Mouse (Mus musculus): ENCODE results near the gene Gm17304.

The Gm17304 gene

DNA sequence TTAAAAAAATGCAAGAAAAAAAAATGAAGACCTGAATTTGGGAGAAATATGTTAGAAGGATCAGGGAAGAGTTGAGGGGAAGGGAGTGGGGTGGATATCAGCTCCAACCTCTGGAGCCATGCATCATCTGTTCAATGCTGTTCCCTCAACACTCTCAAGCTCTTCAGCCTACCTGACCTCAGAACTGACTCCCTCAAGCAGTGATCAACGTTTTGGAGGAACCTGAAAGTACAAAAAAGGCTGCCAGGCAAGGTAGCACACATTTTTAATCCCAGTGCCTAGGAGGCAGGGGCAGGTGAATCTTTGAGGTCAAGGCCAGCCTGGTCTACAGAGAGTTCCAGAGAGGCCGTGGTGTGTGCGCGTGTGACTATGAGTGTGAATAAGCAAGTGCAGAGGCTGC lies at the start of gene Gm17304:
TSS of gene Gm17304 (plus strand) at position 301 of the 400 bp plus-strand sequence.
- in situ Hi-C loops (cut with MboI, MseI): no loop called here

GRCm38 (mm10) chr5:106560631-106561498 lies 48.0 kb upstream of the Gm17304 start:
- in situ Hi-C loops (cut with MboI, MseI): no loop called here

GRCm38 (mm10) chr5:106561499-106561822 lies 47.4 kb upstream of the Gm17304 start:
- in situ Hi-C loops (cut with MboI, MseI): no loop called here

- in situ Hi-C loops (cut with MboI, MseI): loop anchor here (5.0 kb wide), 1 partner anchor 99 kb away; no protein-coding TSS in a partner anchor
These were observed 42.9 kb upstream of the Gm17304 start for GRCm38 (mm10) chr5:106566025-106566424.

DNA sequence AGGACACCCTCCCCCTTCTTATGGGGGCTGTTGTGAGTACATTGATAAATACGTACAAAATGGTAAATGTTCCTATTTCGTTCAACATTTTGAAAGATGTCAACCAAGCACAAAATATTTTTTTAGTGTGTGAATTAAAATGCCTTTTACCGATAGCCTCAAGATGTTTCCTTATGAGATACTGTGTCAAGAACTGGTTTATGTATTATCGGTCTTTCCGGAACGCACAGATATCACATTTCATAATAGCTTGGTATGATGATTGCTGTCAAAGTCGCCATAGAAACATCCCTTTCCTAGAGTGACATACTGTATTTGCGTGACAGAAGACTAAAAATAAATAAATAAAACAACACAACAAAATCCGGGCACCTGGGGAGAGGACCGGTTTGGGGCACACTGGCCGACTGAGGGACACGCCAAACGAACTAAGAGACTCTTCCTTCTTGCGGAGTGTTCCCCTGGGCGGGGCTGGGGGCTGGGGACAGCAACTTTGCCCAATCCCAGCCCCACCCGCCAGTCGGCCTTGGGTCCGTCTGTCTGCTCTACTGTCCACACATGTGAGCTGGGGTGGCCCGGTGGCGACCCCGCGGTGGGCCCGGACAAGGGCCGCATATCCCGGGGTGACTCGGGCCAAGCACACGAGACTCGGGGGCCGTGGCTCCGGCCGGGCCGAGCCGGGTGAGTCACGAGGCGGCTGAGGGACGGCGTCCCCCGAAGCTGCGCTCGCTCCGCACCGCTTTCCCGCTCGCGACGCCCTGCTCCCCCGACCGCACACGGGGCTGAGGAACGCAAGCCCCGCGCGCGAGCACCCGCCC lies 34.9 kb upstream of the Gm17304 start:
- in situ Hi-C loops (cut with MboI, MseI): no loop called here

DNA sequence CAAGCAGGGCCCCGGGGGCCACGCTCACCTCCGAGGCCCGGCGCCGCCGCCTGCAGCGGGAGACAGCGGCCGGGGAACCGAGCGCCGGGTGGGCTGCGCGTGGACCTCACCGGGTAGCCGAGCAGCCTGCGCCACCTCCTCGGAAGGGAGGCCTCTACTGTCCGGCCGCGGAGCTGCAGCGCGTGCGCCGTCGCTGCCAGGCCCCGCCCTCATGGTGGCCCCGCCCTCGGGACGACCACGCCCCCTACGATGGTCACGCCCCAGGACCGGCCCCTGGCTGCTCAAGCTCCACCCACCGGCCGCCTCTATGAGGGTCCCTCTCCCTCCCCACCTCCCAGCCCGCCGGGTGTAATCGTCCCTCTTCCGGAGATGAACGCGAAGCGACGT lies 34.3 kb upstream of the Gm17304 start:
- in situ Hi-C loops (cut with MboI, MseI): no loop called here

- in situ Hi-C loops (cut with MboI, MseI): no loop called here
These were observed 33.8 kb upstream of the Gm17304 start for GRCm38 (mm10) chr5:106575098-106575497.

GRCm38 (mm10) chr5:106577237-106577888 lies 31.5 kb upstream of the Gm17304 start:
- in situ Hi-C loops (cut with MboI, MseI): no loop called here

GRCm38 (mm10) chr5:106580943-106581342 lies 28.0 kb upstream of the Gm17304 start:
- in situ Hi-C loops (cut with MboI, MseI): no loop called here

- in situ Hi-C loops (cut with MboI, MseI): no loop called here
These were observed 19.9 kb upstream of the Gm17304 start for GRCm38 (mm10) chr5:106589006-106589405.

GRCm38 (mm10) chr5:106589670-106590069 lies 19.2 kb upstream of the Gm17304 start:
- in situ Hi-C loops (cut with MboI, MseI): no loop called here

- in situ Hi-C loops (cut with MboI, MseI): no loop called here
These were observed 18.2 kb upstream of the Gm17304 start for GRCm38 (mm10) chr5:106590686-106591085.

DNA sequence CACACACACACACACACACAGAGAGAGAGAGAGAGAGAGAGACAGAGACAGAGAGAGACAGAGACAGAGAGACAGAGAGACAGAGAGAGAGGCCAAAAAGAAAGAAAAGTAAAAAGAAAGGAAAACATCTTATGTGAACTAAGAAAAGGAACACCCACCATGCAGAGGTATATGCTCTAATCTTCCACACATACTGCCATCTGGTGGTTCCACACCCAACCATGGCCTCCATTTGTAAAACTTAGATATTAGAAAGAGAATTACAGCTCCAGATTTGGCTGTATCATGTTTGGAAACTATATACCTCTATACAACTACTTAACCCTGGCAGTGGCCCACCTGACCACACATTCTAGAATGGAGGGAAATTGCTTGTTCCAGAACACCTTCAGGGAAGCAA lies 14.5 kb upstream of the Gm17304 start:
- in situ Hi-C loops (cut with MboI, MseI): no loop called here

- in situ Hi-C loops (cut with MboI, MseI): no loop called here
These were observed 11.4 kb upstream of the Gm17304 start for GRCm38 (mm10) chr5:106597472-106597871.

DNA sequence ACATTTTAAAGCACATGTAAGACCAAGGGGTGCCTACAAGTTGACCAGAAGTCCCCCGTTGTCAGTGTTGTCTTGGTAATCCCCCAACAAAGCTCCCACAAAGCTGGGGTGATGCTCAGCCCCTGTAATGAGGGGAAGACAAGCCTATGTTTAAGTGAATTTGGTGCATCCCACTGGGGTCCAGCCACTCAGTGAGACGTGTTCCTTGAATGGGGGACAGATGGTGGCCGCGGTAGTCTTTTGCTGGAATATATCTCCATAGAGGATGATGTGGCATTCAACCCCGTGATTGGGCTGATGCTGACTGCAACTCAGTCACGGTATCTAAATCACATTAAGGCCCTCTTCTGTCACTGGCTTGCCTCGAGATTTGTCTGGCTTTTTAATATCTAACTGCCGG lies 9.4 kb upstream of the Gm17304 start:
- in situ Hi-C loops (cut with MboI, MseI): no loop called here

- in situ Hi-C loops (cut with MboI, MseI): no loop called here
These were observed 4.5 kb upstream of the Gm17304 start for GRCm38 (mm10) chr5:106604381-106604780.

GRCm38 (mm10) chr5:106605096-106605495 lies 3.8 kb upstream of the Gm17304 start:
- in situ Hi-C loops (cut with MboI, MseI): no loop called here

GRCm38 (mm10) chr5:106607081-106607480 lies 1.8 kb upstream of the Gm17304 start:
- in situ Hi-C loops (cut with MboI, MseI): no loop called here

- in situ Hi-C loops (cut with MboI, MseI): no loop called here
These were observed 3.3 kb downstream of the Gm17304 start for GRCm38 (mm10) chr5:106612151-106612550.

DNA sequence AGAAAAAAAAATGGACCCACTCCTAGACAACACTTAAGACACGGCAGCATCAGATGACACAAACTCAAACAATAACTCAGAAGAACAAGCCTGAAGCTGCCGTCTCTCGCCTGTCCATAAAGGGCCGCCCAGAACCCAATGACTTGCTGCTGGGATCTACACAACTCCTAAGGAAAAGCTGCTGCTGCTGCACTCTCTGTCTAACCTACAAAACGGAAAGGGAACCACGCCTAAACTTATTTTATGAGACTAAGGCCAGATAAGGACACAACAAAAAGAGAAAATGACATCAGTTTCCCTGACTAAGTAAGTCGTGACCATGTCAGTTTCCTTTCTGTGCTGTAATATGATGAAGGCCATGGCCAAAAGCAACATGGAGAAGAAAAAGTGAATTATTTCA lies 5.7 kb downstream of the Gm17304 start:
- in situ Hi-C loops (cut with MboI, MseI): no loop called here

DNA sequence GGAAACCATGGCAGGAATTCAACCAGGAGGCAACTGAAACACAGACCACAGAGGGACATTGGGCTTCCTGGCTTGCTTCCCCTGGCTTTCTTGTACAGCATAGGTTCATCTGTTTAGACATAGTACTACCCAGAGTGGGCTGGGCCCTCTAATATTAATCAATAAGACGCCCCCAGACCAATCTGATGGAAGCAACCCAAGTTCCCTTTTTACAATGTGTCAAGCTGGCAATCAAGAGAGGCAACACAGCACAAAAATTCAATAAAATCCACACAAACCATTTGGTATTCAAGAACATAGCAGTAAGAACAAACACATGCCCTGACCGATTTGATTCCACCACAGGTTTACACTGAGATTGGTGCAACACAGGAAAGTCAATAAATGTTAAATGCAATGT lies 6.1 kb downstream of the Gm17304 start:
- in situ Hi-C loops (cut with MboI, MseI): no loop called here

- in situ Hi-C loops (cut with MboI, MseI): no loop called here
These were observed 11.5 kb downstream of the Gm17304 start for GRCm38 (mm10) chr5:106620446-106620845.

Measured in regulatory T cell (primary cell).